Mouse (Mus musculus): ENCODE measurements around the gene Tas2r126. TPM values are rescaled to one million over a fixed set of nuclear protein-coding genes. Genes with fewer than 3 reads are reported as not detected.

The Tas2r126 gene
- polyA plus RNA-seq, 1 experiment: not detected

DNA sequence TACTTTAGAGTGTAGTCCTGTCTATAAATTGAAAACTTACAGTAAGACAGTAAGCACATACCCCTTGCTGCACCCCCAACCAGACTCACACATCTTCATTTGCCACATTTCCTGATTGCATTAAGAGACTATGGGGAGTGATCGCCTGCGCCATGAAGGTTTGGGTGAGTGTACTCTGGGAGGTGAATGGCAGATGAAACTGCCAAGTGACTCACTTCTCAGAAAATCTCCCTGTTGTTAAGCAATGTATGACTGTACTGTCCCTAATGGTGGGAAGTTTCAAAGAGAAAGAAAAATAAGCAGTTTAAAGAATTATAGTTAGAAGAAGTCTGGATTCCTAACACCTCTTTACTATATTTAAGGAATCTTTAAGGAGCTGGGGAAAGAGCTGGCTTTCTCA lies 14.9 kb upstream of the Tas2r126 start:
- 82% methylated on average over 2 of the region's 2 CpGs for WGBS
- TF ChIP-seq CTCF (IDR thresholded peaks at IDR 0.05; ENCODE audit: insufficient read depth, low read length) (no peak), POLR2A (IDR thresholded peaks at IDR 0.05; ENCODE audit: borderline replicate concordance, extremely low read depth, low read depth, low read length) (no peak)
- no peak for DNase-seq
- no peaks in the 10 kb centered on the region for H3K4me1 ChIP-seq (ENCODE audit: control insufficient read depth, insufficient read depth, low read length)
- H3K4me3 ChIP-seq (replicated peaks; ENCODE audit: extremely low read depth, low read depth, low read length): no peak overlapping the region

DNA sequence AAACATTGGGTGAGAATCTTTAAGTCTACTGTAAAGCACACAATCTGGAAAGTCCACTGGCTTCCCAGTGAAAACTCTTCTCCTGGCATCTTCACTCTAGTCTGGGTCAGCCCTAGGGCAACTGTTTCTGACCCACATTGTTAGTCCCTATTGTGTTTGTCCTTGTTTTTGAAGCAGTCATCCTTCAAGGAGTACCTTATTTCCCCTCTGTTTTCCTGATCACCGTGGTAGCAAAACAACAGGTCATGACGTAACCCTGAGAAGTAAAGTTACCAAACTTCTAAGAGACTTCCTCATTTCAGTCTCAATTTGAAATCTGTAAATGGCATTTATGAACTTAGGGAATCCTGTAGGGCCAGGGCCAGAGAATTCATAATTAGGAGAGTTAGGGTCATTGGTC lies 12.9 kb upstream of the Tas2r126 start:
- no peak overlapping the region for H3K4me3 ChIP-seq (replicated peaks; ENCODE audit: extremely low read depth, low read depth, low read length)
- TF ChIP-seq POLR2A (IDR thresholded peaks at IDR 0.05; ENCODE audit: borderline replicate concordance, extremely low read depth, low read depth, low read length): no peak
- no peak for TF ChIP-seq CTCF (IDR thresholded peaks at IDR 0.05; ENCODE audit: insufficient read depth, low read length)
- WGBS: 49% methylated on average over 2 of the region's 2 CpGs
- no peaks in the 10 kb centered on the region for H3K4me1 ChIP-seq (ENCODE audit: control insufficient read depth, insufficient read depth, low read length)
- DNase-seq: no peak

DNA sequence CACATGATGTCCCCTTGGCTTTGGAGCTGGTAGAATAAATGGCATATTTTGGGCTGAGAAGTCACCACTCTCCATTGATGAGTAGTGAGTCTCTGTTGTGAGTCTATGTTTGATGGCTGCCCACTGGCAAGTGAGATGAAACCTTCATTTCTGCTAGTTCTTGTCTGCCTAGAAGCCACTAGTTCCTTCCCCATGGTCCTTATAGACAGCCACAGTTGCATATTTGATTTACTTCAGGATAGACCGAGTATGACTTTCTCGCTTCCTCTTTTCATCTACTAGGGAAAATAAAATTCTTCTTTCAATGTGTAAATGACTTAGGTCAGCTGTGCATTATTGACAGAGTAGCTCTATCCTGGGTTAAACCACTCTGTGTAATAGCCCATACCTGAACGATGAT lies 9.9 kb upstream of the Tas2r126 start:
- 79% methylated on average over 3 of the region's 3 CpGs for WGBS
- TF ChIP-seq CTCF (IDR thresholded peaks at IDR 0.05; ENCODE audit: insufficient read depth, low read length): no peak
- no peak for TF ChIP-seq POLR2A (IDR thresholded peaks at IDR 0.05; ENCODE audit: borderline replicate concordance, extremely low read depth, low read depth, low read length)

DNA sequence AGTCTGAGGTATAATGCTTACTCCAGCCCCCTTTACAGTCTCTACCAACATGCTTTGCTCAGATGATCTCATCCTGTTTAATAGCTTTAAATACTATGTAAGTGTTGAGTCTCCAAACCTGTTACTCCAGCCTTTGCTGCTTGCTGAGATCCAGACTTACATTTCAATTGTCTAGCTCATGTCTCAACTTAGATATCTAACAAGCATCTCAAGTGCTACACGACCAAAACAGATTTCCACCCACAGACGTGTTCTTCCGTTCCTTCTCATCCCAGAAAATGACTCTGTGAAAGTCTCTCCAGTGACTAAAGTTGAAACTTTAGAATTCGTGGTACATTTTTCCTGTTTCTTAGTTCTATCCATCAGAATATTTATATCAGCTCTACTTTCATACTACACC lies 8.0 kb upstream of the Tas2r126 start:
- TF ChIP-seq CTCF (IDR thresholded peaks at IDR 0.05; ENCODE audit: insufficient read depth, low read length) (no peak), POLR2A (IDR thresholded peaks at IDR 0.05; ENCODE audit: borderline replicate concordance, extremely low read depth, low read depth, low read length) (no peak)
- Histone ChIP-seq H3K4me3 (replicated peaks; ENCODE audit: extremely low read depth, low read depth, low read length) (no peak overlapping the region), H3K4me1 (ENCODE audit: control insufficient read depth, insufficient read depth, low read length) (no peaks in the 10 kb centered on the region)
- no peak for DNase-seq
- WGBS: 82% methylated on average over 4 of the region's 4 CpGs

More for the DNA sequence above, 9.9 kb upstream of the Tas2r126 start:
- Histone ChIP-seq H3K4me1 (ENCODE audit: control insufficient read depth, insufficient read depth, low read length) (no peaks in the 10 kb centered on the region), H3K4me3 (replicated peaks; ENCODE audit: extremely low read depth, low read depth, low read length) (no peak overlapping the region)
- DNase-seq: no peak

DNA sequence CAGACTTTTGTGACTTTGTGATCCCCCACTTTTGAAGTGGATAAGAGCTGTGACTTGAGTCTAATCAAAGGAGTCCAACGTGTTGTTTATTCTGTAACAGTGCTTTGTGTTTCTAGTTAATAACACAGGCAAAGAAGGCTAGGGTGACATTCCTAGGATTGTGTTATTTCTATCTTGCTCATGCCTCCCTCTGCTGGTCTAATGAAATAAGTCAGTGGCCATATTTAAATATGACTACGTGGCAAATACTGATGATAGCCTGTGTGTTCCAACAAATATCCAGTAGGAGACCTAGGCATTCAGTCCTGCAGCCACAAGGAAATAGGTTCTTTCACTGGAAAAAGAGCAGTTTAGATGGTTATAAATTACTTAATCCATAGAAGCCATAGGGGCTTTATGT lies 781 bp upstream of the Tas2r126 start:
- H3K4me3 ChIP-seq (replicated peaks; ENCODE audit: extremely low read depth, low read depth, low read length): no peak overlapping the region
- no peak for DNase-seq
- TF ChIP-seq CTCF (IDR thresholded peaks at IDR 0.05; ENCODE audit: insufficient read depth, low read length) (no peak), POLR2A (IDR thresholded peaks at IDR 0.05; ENCODE audit: borderline replicate concordance, extremely low read depth, low read depth, low read length) (no peak)
- 27% methylated on average over 2 of the region's 2 CpGs for WGBS
- H3K4me1 ChIP-seq (ENCODE audit: control insufficient read depth, insufficient read depth, low read length): no peaks in the 10 kb centered on the region

DNA sequence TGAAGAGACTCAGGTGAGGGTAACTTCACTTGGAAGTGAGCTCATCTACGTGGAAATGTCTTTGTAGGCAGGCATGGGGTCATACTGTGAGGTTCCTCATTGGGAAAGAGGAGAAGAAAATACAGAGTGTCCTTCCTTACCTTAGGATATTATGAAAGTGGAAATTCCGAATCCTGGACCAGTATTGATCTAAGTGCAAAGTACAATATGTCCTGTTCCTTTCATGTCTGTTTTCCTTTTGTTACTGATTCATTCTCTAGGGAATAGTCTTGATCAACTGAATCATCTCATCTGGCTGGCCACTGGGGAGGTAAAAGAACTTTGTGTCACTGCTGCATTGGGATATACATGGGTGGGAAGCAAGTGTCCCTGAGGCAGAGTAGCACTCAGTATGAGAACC lies 1.2 kb downstream of the Tas2r126 start:
- no peaks in the 10 kb centered on the region for H3K4me1 ChIP-seq (ENCODE audit: control insufficient read depth, insufficient read depth, low read length)
- no peak overlapping the region for H3K4me3 ChIP-seq (replicated peaks; ENCODE audit: extremely low read depth, low read depth, low read length)
- DNase-seq: no peak
- no peak for TF ChIP-seq POLR2A (IDR thresholded peaks at IDR 0.05; ENCODE audit: borderline replicate concordance, extremely low read depth, low read depth, low read length)
- no peak for TF ChIP-seq CTCF (IDR thresholded peaks at IDR 0.05; ENCODE audit: insufficient read depth, low read length)
- WGBS: 78% methylated on average over 2 of the region's 2 CpGs

DNA sequence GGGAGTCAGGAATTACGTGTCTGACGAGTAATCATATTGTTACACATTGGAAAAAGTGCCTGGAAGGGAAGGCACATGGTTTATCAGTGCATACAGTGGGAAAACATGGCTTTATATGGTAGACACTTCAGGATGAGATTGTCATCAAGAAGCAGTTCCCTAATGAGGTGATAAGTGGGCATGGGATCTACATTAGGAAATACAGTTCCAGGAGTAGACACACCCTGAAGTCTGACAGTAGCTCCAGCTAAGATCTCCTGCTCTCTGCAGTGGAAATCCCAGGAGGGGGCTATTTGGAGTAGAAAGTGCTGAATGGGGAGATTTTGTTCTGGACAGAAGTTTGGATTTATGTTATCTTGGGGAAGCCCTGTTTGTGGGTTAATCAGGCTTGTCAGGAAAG lies 7.1 kb downstream of the Tas2r126 start:
- DNase-seq: no peak
- Histone ChIP-seq H3K4me1 (ENCODE audit: control insufficient read depth, insufficient read depth, low read length) (no peaks in the 10 kb centered on the region), H3K4me3 (replicated peaks; ENCODE audit: extremely low read depth, low read depth, low read length) (no peak overlapping the region)
- TF ChIP-seq CTCF (IDR thresholded peaks at IDR 0.05; ENCODE audit: insufficient read depth, low read length) (no peak), POLR2A (IDR thresholded peaks at IDR 0.05; ENCODE audit: borderline replicate concordance, extremely low read depth, low read depth, low read length) (no peak)
- WGBS: 45% methylated on average over 2 of the region's 2 CpGs

DNA sequence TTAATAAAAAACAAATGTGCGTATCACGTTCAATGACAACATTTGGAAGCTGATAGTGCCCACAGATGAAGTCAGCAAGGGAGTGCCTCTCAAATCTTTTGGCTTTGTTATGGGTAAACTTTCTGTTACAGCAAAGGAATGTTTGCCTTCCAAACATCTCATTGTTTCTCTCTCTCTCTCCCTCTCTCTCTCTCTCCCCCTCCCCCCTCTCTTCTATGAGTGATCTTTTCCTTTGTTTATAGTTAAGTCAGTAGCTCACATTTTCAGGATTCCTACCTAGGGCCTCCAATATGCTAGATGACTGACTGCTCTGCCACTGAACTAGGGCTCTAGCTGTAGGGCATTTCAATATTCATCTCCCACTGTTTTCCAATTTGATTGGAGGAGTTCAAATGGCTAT lies 10.2 kb downstream of the Tas2r126 start:
- no peak for DNase-seq
- Histone ChIP-seq H3K4me3 (replicated peaks; ENCODE audit: extremely low read depth, low read depth, low read length) (no peak overlapping the region), H3K4me1 (ENCODE audit: control insufficient read depth, insufficient read depth, low read length) (no peaks in the 10 kb centered on the region)
- 29% methylated on average over 2 of the region's 2 CpGs for WGBS
- TF ChIP-seq CTCF (IDR thresholded peaks at IDR 0.05; ENCODE audit: insufficient read depth, low read length) (no peak), POLR2A (IDR thresholded peaks at IDR 0.05; ENCODE audit: borderline replicate concordance, extremely low read depth, low read depth, low read length) (no peak)

DNA sequence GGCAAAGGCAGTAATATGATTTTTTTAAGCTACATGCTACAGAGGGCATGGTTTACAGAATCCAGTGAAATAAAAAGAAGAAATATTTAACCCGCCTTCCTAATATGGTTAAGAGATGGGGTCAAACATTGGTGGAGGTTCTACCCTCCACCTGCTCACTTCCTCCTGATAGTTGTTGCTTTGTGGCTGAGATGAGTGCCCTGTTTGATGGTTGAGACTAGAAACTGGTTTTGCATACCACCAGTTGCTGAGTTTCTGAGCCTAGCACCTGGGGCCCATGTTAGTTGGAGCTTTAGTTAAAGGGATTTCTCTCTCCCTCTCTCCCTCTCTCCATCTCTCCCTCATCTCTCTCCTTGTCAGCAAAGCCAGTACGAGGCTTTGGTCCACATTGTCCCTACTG lies 13.0 kb downstream of the Tas2r126 start:
- Histone ChIP-seq H3K4me1 (ENCODE audit: control insufficient read depth, insufficient read depth, low read length) (no peaks in the 10 kb centered on the region), H3K4me3 (replicated peaks; ENCODE audit: extremely low read depth, low read depth, low read length) (no peak overlapping the region)
- 74% methylated on average over 2 of the region's 2 CpGs for WGBS
- TF ChIP-seq POLR2A (IDR thresholded peaks at IDR 0.05; ENCODE audit: borderline replicate concordance, extremely low read depth, low read depth, low read length) (no peak), CTCF (IDR thresholded peaks at IDR 0.05; ENCODE audit: insufficient read depth, low read length) (no peak)
- no peak for DNase-seq

DNA sequence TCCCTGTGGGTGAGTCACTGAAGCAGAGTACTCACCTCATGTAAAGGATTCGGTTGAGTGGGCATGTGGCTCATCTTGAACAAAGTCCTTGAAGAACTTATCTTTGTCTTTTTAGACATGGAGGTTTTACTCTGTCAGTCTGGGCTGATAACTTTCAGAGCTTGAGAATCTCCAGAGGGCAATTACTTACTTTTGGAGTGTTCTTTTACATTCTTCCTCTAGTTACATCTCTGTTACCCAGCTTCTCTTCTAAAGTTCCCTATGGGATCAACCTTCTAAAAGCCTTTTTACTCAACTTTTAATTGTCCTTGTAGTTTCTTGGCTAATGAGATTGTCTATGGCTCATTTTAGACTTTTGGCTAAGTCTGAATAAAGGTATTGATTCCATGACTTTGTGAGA lies 30.8 kb downstream of the Tas2r126 start, which contains the start of gene Olfr458:
Olfr458 (minus strand) TSS at position 101 of the 400 bp plus-strand sequence.
- 80% methylated on average over 1 of the region's 1 CpGs for WGBS
- Histone ChIP-seq H3K4me3 (replicated peaks; ENCODE audit: extremely low read depth, low read depth, low read length) (no peak within 1 kb of the TSS), H3K4me1 (ENCODE audit: control insufficient read depth, insufficient read depth, low read length) (no peaks in the 10 kb centered on the region)
- no peak for DNase-seq
- TF ChIP-seq CTCF (IDR thresholded peaks at IDR 0.05; ENCODE audit: insufficient read depth, low read length): no peak
- no peak for TF ChIP-seq POLR2A (IDR thresholded peaks at IDR 0.05; ENCODE audit: borderline replicate concordance, extremely low read depth, low read depth, low read length)
